Comparison of ENCODE assay signal across 24 mouse cellular contexts in the genomic region with DNA sequence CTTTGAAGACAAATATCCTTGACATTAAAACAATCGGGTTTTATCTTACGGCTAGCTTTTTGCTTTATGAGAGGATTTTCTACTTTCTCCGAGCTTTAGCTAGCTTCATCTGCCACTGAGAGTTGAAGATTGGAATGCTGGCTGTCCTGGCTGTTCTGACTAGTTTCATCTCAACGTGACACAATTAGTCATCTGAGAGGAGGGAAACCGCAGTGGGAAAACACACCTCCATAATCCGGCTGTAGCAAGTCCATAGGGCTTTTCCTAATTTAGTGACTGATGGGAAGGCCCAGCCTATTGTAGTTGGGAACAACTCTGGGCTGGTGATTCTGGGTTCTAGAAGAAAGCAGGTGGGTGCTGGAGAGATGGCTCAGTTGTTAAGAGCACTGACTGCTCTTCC. TPM values are rescaled to one million over a fixed set of nuclear protein-coding genes. Genes with fewer than 3 reads are reported as not detected.
DNase-seq lines count a peak whose midpoint lies in the region; TF ChIP-seq lines count a peak whose summit lies in the region.
"Had no signal": no experiment of that assay in that cellular context is flagged by ENCODE, and none has a peak within 500 bp of the region (broad histone marks: within the 10 kb centered on the region; RNA-seq: fewer than 3 reads in every experiment).

No protein-coding gene starts in this region.

- H3K27ac ChIP-seq in layer of hippocampus, adult 2 months, result peak overlapping the region; percentile 53; the same call in 1 of the 2 replicates
- H3K27ac ChIP-seq: embryonic facial prominence, embryonic 13.5 days; forebrain, embryonic 10.5 days; forebrain, embryonic 13.5 days; heart, adult 2 months; heart, embryonic 10.5 days; heart, embryonic 13.5 days; hindbrain, embryonic 14.5 days; hindbrain, postnatal 0 days had no signal

- TF ChIP-seq CTCF in layer of hippocampus, adult 2 months (conservative IDR thresholded peaks at IDR 0.05), result no peak

- peak; percentile 29 for DNase-seq in adrenal gland, adult 2 months
- DNase-seq in adrenal gland, postnatal 4 days (ENCODE audit: low spot score in 2 of 2), result no peak
- no peak for DNase-seq in layer of hippocampus, adult 2 months (ENCODE audit: low spot score in 2 of 2)
- DNase-seq in layer of hippocampus, adult 8-10 months (ENCODE audit: low spot score in 2 of 2), result no peak
- peak; percentile 38 for DNase-seq in 3134 (ENCODE audit: extremely low read depth, insufficient read length, low spot score)
- peak; percentile 37 for DNase-seq in brain, adult 2 months (ENCODE audit: low read depth, low spot score)
- no peak for DNase-seq in kidney, adult 9 months
- DNase-seq: adrenal gland, postnatal 14 days; cerebellum, adult 11 months; cerebellum, adult 2 months; cerebellum, adult 9-11 months; cerebellum, postnatal 25 days; gastrocnemius, postnatal 10 days; gastrocnemius, postnatal 36 days; heart, adult 2 months; heart, postnatal 14 days; heart, postnatal 4 days had no signal

- no peak overlapping the region for H3K4me3 ChIP-seq in layer of hippocampus, adult 2 months
- H3K4me3 ChIP-seq: embryonic facial prominence, embryonic 13.5 days; forebrain, embryonic 10.5 days; forebrain, embryonic 13.5 days; heart, adult 2 months; heart, embryonic 10.5 days; heart, embryonic 13.5 days had no signal

RNA-seq across cellular contexts. Expression of a gene that starts 33.5 kb away (rescaled TPM):
- 10 to 100 TPM; 29.5 to 32.6 TPM for total RNA-seq in adrenal gland, adult 2 months (2021)
- polyA plus RNA-seq in adrenal gland, adult 2 months (2012; rRNA removed), result 1.5 TPM in 2 replicates
- 10 to 100 TPM; 42.6 to 45.0 TPM for total RNA-seq in adrenal gland, postnatal 4 days (2021)
- total RNA-seq in layer of hippocampus, adult 2 months (2021), result 100 to 1,000 TPM; 135 to 138 TPM
- 100 to 1,000 TPM; 119 to 153 (median 135) TPM for total RNA-seq in layer of hippocampus, adult 8-10 months (2022)

Comparison
In these comparisons a context has a peak if more than half of its experiments do, and no peak if none do; other contexts are left out.
1. DNase-seq: peak in adrenal gland, adult 2 months (single experiment), 3134 (single experiment) and brain, adult 2 months (single experiment); none in adrenal gland, postnatal 4 days (0 of 2), layer of hippocampus, adult 2 months (0 of 2), layer of hippocampus, adult 8-10 months (0 of 2) and kidney, adult 9 months (single experiment).